ENCODE assay signal across 8 mouse cellular contexts in the genomic region with DNA sequence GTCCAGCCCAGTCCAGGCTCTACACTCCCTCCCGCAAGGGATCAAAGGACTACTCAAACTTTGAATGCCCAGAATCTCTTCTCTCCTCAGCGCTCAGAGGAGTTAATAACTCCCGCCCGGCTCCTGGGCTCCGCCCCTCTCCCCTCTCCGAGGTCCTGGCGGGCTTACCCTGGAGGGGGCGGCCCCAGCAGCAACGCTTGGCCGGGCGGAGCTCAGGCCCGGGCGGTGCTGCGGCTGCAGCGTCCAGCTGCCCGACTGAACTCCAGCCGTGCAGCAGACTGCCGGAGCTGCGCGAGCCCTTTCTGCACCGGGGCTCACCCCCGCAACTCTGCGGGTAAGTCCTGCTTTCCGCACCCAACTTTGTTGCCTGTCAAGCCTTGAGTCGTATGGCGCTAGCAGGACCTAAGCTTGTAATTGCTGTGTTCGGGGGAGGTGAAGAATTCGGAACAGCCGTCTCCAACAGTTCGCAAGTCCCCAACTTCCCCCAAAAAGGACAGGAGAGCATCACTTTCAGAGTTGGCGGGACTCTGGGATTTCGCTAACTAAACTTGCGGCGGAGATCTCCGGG. TPM values are rescaled to one million over a fixed set of nuclear protein-coding genes. Genes with fewer than 3 reads are reported as not detected.
A peak's percentile ranks its signal among the peaks of the same experiment; 100 is the strongest.
DNase-seq lines count a peak whose midpoint lies in the region; ATAC-seq and TF ChIP-seq lines count a peak whose summit lies in the region.

Gene Pias3, plus strand, starts transcription at position 187 of the 568 bp plus-strand sequence.

- peak; percentile 86 for ATAC-seq in heart, embryonic 14.5 days (ENCODE audit: insufficient number of reproducible peaks, insufficient read depth, low FRiP score, low read depth)
- ATAC-seq in liver, postnatal 0 days: peak; percentile 75
- ATAC-seq in neural tube, embryonic 13.5 days (ENCODE audit: low read depth): peak; percentile 75

- H3K27me3 ChIP-seq in erythroblast, embryonic 14.5 days (ENCODE audit: control insufficient read depth): peaks cover 12% of the 10 kb centered on the region
- H3K27me3 ChIP-seq in heart, embryonic 14.5 days (ENCODE audit: control insufficient read depth, insufficient read depth, low read length): no peaks in the 10 kb centered on the region
- H3K27me3 ChIP-seq in liver, postnatal 0 days (ENCODE audit: insufficient read depth, low read length): no peaks in the 10 kb centered on the region
- no peaks in the 10 kb centered on the region for H3K27me3 ChIP-seq in neural tube, embryonic 13.5 days

- H3K9me3 ChIP-seq in erythroblast, embryonic 14.5 days (ENCODE audit: control insufficient read depth, low read length): no peaks in the 10 kb centered on the region
- no peaks in the 10 kb centered on the region for H3K9me3 ChIP-seq in heart, embryonic 14.5 days (ENCODE audit: control insufficient read depth, low read length)
- H3K9me3 ChIP-seq in liver, postnatal 0 days (ENCODE audit: low read length): no peaks in the 10 kb centered on the region
- H3K9me3 ChIP-seq in neural tube, embryonic 13.5 days: no peaks in the 10 kb centered on the region

- peak within 1 kb of the TSS; percentile 76 for H3K9ac ChIP-seq in heart, embryonic 14.5 days (ENCODE audit: low read length)
- peak within 1 kb of the TSS; percentile 83 for H3K9ac ChIP-seq in liver, postnatal 0 days (replicated peaks)
- H3K9ac ChIP-seq in neural tube, embryonic 13.5 days: peak within 1 kb of the TSS; percentile 90

- H3K4me2 ChIP-seq in heart, embryonic 14.5 days (ENCODE audit: low read length): peak within 1 kb of the TSS; percentile 82
- peak within 1 kb of the TSS; percentile 96 for H3K4me2 ChIP-seq in liver, postnatal 0 days (ENCODE audit: low read depth, low read length)
- H3K4me2 ChIP-seq in neural tube, embryonic 13.5 days: peak within 1 kb of the TSS; percentile 76

- TF ChIP-seq POLR2A in brain, embryonic 14.5 days (IDR thresholded peaks at IDR 0.05; ENCODE audit: borderline replicate concordance, extremely low read depth, insufficient read depth, insufficient read length, poor library complexity, severe bottlenecking): peak; percentile 74

- no peak for TF ChIP-seq EP300 in liver, postnatal 0 days (IDR thresholded peaks at IDR 0.05; ENCODE audit: low read depth)

- peak; percentile 65 for DNase-seq in CD4-positive, CD25-positive, alpha-beta regulatory T cell, adult 2 months (ENCODE audit: low read depth, low spot score)
- peak; percentile 88 for DNase-seq in brain, embryonic 14.5 days (ENCODE audit: low read depth)
- DNase-seq in kidney, postnatal 14 days: peak; percentile 93
- DNase-seq in liver, postnatal 0 days: peak; percentile 85
- DNase-seq in testis, postnatal 10 days (ENCODE audit: low spot score): peak; percentile 90

- H3K27ac ChIP-seq in heart, embryonic 14.5 days (replicated peaks in 1 of 2; ENCODE audit: control insufficient read depth in 1 of 2, insufficient read depth in 1 of 2, low read depth in 2 of 2, low read length in 2 of 2): peak within 1 kb of the TSS; percentile 92 to 95
- H3K27ac ChIP-seq in liver, postnatal 0 days (ENCODE audit: low read depth): peak within 1 kb of the TSS; percentile 86
- peak within 1 kb of the TSS; percentile 93 for H3K27ac ChIP-seq in neural tube, embryonic 13.5 days (replicated peaks)

- H3K4me1 ChIP-seq in erythroblast, embryonic 14.5 days (ENCODE audit: control insufficient read depth): peaks cover 22% of the 10 kb centered on the region
- H3K4me1 ChIP-seq in heart, embryonic 14.5 days (ENCODE audit: control insufficient read depth in 2 of 2, insufficient read depth in 2 of 2, low read length in 2 of 2): peaks cover 4 to 20% of the 10 kb centered on the region in 2 experiments
- H3K4me1 ChIP-seq in liver, postnatal 0 days (ENCODE audit: insufficient read depth): peaks cover 12% of the 10 kb centered on the region
- peaks cover 28% of the 10 kb centered on the region for H3K4me1 ChIP-seq in neural tube, embryonic 13.5 days (replicated peaks)

- WGBS in heart, embryonic 14.5 days: under 1% methylated on average over 35 of the region's 35 CpGs
- WGBS in liver, postnatal 0 days (ENCODE audit: insufficient replicate concordance): under 1% methylated on average over 35 of the region's 35 CpGs
- WGBS in neural tube, embryonic 13.5 days: under 1% methylated on average over 35 of the region's 35 CpGs

- TF ChIP-seq CTCF in brain, embryonic 14.5 days (IDR thresholded peaks at IDR 0.05; ENCODE audit: borderline replicate concordance, extremely low read depth, insufficient read depth, insufficient read length): no peak
- no peak for TF ChIP-seq CTCF in liver, postnatal 0 days (IDR thresholded peaks at IDR 0.05; ENCODE audit: low read depth)

- H3K36me3 ChIP-seq in erythroblast, embryonic 14.5 days (ENCODE audit: control insufficient read depth): peaks cover 4% of the 10 kb centered on the region; the same call in 1 of the 2 replicates
- peaks cover 21% of the 10 kb centered on the region for H3K36me3 ChIP-seq in heart, embryonic 14.5 days (ENCODE audit: control insufficient read depth, insufficient read depth, low read length)
- H3K36me3 ChIP-seq in liver, postnatal 0 days (replicated peaks; ENCODE audit: insufficient read depth, low read length): peaks cover 5% of the 10 kb centered on the region
- H3K36me3 ChIP-seq in neural tube, embryonic 13.5 days: peaks cover 6% of the 10 kb centered on the region

- peak within 1 kb of the TSS; percentile 83 for H3K4me3 ChIP-seq in erythroblast, embryonic 14.5 days (replicated peaks)
- peak within 1 kb of the TSS; percentile 81 to 85 for H3K4me3 ChIP-seq in heart, embryonic 14.5 days (ENCODE audit: control insufficient read depth in 1 of 2, insufficient read depth in 1 of 2, low read depth in 1 of 2, low read length in 2 of 2)
- H3K4me3 ChIP-seq in liver, postnatal 0 days (ENCODE audit: low read depth, low read length): peak within 1 kb of the TSS; percentile 98
- peak within 1 kb of the TSS; percentile 77 for H3K4me3 ChIP-seq in neural tube, embryonic 13.5 days

RNA-seq across cellular contexts. Expression of gene Pias3, which starts in this region (rescaled TPM):
- polyA plus RNA-seq in brain, embryonic 14.5 days (2012; rRNA removed): 32.3 and 34.6 TPM in 2 replicates
- 0.52 and 0.75 TPM in 2 replicates for polyA plus RNA-seq in erythroblast, embryonic 14.5 days (2012)
- polyA plus RNA-seq in heart, embryonic 14.5 days (2014; fragmentation: Nextera tagmentation; extraction: Ambion mirVana): 26.8 and 30.6 TPM in 2 replicates
- 4.6 and 5.2 TPM in 2 replicates for polyA plus RNA-seq in liver, postnatal 0 days (2015; fragmentation: Nextera tagmentation; extraction: Ambion mirVana)
- polyA plus RNA-seq in neural tube, embryonic 13.5 days (2015; fragmentation: Nextera tagmentation; extraction: Ambion mirVana): 31.2 and 34.6 TPM in 2 replicates

Comparison
In these comparisons a context has a peak if more than half of its experiments do, and no peak if none do; other contexts are left out.
1. Peak in every context shown above with its lines: DNase-seq, ATAC-seq, H3K4me3 ChIP-seq and H3K27ac ChIP-seq.